Mouse (Mus musculus) layer of hippocampus, postnatal 36 days (tissue): ENCODE data around the gene Gbe1. TPM values are rescaled to one million over a fixed set of nuclear protein-coding genes. Genes with fewer than 3 reads are reported as not detected.
A peak's percentile ranks its signal among the peaks of the same experiment; 100 is the strongest.

Experiments
- DNase-seq, 2 experiments: peaks; one replicate each; pipeline ENCODE4 v3.0.0; 2022
- total RNA-seq, 2 experiments: library from RNA; stranded (reverse); gene quantifications; 2 replicates each; pipeline ENCODE4 v1.2.3; 2021

The Gbe1 gene
- total RNA-seq, 2 experiments from 2014 or later = 5.9 to 7.9 TPM

DNA sequence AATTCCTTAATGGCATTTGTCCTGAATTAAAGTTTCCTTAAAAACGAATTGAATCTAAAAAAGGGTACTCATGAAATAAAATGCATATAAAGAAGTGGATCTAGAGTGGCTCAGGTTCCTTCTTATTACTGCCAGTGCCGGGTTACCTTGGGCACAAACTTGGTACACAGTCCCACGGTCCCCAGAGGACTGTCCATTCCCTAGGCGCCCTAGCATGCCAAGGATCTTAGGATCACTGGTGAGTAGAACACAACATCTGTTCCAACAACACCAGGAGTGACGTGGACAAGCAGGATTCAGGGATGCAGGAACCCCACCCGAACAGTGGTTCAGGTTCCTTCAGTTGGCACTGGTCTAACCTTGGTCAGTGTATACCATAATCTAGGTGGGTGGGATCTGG is 44.6 kb downstream of the Gbe1 start:
- DNase-seq = no peak

DNA sequence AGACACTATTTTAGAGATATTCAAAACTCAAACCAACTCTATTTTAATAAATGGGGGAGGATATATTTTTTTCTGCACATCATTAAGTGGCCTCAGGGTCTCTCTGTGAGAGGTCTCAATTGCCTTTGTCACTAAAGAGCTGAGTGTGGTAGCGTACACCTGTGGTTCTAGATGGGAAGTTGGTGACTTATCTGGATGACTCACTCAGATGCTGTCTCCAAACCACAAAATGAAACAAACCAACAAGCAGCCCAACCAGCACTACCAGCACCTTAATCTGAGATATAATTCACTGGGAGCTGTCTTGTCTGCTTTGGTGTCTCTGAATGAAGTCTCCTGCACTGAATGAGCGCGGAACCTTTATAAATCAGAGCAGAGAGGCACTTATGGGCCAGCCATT is 51.5 kb downstream of the Gbe1 start:
- no peak for DNase-seq

- DNase-seq = no peak
These were observed 67.3 kb downstream of the Gbe1 start for GRCm38 (mm10) chr16:70381045-70381444.

GRCm38 (mm10) chr16:70385494-70385893 is 71.7 kb downstream of the Gbe1 start:
- no peak for DNase-seq

DNA sequence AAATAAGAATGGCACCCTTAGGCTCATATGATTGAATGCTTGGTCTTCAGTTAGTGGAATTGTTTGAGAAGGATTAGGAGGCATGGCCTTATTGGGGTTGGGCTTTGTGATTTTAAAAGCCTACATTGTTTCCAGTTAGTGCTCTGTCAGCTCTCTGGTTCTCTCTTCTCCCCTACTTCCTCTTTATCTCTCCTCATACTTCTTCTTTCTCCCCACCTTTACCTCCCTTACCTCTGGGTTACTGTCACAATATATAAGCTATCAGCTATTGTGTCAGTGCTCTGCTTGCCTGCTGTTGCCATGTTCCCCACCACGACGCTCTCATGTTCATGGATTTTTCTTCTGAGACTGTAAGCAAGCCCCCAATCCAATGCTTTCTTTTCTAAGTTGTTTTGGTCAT is 73.6 kb downstream of the Gbe1 start:
- no peak for DNase-seq

DNA sequence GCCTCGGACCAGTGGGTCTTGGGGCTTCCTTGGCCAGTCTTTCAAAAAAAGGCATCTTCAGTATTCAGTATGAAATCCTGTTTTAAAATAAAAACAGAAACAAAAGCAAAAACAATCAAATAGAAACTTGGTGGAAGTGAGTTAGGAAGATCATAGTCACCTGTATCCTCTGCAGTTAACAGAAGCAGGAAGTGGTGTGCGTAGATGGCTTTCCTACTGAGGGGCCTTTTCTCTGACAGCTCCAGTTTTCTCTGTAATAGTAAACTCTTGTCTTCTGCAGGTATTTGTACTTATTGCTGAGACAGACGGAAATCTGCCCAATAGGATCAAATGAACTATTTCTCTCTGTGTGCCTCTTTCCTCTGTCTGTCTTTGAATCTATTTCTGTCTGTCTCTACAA is 81.5 kb downstream of the Gbe1 start:
- DNase-seq = no peak

DNA sequence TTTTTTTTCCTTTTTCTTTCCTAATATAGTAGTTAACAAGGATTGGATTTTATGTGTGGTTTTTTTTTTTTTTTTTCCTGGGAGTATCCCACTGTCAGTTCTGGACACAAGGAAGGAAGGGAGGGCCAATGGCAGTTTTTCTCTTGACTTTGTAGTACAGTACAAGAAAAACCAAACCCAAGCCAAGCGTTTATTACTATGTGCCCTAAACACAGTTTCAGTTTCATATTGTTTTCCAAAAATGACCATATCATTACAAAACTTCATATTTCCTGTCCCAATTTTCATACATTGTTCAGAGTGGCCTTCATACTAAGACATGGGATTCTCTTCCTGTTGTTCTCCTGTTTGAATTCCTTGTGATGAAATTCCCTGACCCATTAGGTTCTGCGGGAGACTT is 94.0 kb downstream of the Gbe1 start:
- no peak for DNase-seq

GRCm38 (mm10) chr16:70421077-70421476 is 107.3 kb downstream of the Gbe1 start:
- no peak for DNase-seq

DNA sequence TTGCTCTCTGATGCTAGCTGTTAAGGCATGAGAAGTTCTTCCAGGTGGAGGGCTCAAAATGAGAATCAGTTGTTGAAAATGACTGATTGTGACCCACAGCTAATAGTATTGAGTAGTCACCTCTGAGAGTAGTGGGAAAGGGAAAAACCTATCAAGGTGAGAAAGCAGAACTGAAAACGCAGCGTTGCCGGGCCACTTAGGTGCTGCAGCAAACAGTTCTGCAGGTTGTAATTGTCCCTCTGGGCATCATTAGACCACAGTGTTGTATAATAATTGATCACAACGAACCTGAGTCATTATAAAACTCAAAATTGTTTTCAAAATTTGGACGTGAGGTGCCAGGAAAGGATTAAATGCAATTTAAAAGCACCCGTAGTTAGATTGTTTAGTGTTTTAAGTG is 135.8 kb downstream of the Gbe1 start:
- DNase-seq = no peak

DNA sequence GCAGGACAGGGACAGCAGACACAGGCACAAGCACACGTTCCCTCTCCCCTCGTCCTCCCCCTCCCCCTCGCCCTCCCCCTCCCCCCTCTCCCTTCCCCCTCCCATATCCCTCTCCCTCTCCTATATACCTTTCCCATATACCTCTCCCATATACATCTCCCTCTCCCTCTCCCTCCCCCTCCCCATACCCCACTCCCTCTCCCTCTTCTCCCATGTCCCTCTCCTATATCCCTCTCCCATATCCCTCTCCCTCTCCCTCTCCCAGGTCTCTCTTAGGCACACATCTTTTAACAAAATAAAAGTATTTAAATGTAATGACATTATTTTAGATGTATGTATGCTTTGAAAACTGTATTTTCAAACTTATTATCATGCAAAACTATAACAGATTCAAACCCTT is 161.8 kb downstream of the Gbe1 start:
- DNase-seq = no peak

- no peak for DNase-seq
These were observed 162.4 kb downstream of the Gbe1 start for GRCm38 (mm10) chr16:70476161-70476560.

DNA sequence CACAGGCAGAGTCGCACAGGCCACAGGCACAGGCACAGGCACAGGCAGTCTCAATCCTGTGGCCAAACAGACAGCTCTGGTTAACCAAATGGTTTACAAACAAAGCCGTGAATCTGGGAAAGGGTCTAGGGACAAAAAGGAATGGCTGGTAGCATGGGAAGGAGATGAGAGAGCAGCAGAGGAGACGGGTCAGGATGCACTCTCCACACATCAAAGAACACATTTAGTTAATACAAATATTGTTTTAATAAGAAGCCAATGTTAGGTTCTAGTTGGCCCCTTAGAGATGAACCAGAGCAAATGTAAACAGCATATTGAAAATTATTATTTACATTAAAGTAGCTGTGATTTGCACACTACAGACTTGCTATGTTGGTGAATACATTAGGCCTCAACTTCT is 166.7 kb downstream of the Gbe1 start:
- DNase-seq = no peak

DNA sequence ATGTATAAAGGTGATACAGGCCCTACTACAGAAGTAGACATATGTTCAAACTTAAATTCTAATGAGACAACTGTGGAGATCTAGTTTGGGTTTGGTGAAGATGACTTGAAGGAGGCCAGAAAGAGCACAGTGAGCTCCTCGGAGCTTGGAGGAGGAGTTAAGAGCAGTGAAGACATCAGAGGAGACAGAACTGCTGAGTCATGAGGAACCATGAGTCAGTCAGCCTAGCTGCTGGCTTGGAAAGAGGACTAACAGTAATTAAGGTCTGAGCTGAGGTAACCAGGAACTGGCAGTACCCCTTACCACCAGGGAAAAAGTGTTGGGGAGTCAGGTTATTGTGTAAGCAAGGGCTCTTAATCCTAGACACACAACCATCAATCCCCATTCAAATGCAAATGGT is 192.7 kb downstream of the Gbe1 start:
- no peak for DNase-seq

DNA sequence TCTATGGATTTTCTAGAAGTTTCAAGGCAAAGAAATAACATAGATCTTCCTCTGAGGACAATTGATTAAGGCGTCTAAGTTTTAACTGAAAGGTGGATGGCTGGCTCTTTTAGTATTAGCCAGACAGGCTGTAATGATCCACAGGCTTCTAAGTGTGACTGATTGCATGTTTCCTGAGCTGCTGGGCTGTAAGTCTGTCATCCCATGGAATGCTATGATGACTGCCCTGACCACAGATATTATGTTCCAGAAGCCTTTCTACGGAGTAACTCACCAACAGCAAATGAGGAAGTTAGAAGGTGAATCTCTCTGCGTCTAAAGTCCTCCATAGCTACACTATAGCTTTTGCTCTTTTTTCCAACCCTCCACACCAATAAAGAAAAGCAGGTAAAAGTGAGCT is 197.2 kb downstream of the Gbe1 start:
- DNase-seq = no peak

DNA sequence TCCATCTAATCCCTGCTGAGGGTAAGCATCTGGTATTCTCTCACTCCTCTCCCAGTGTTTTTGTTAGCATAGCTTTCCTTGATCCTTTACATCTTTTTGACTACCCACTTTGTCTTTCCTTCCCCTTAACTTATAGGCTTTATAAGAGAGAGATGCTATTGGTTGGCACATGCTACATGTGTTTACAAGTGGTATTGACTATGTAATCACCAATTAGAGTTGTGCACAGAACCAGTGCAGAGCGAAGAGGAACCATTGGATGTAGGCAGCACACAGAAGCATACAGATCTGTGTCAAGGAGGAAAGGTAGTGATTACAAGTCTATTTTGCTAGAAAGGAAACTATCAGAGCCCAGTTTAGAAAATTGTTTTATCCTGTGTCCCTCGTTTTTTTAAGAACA is 209.1 kb downstream of the Gbe1 start:
- DNase-seq = no peak

- DNase-seq = no peak
These were observed 209.8 kb downstream of the Gbe1 start for GRCm38 (mm10) chr16:70523566-70523965.

- no peak for DNase-seq
These were observed 210.5 kb downstream of the Gbe1 start for GRCm38 (mm10) chr16:70524273-70524672.

DNA sequence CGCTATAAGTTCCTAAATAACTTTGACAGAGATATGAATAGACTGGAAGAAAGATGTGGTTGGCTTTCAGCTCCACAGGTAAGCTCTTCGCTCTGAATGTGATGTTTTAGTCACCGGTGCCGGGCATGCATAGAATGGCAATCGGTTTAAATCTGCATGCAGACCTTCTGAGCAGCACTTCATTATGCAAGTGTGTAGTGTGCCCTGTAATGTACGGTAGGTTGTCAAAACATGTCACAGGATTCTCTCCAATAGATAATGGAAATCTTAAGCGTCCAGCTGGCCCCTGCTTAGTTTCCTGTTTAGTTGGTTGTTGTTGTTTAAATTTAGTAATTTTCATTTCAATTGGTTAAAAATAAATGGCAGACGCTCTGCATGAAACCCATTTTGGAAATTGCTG is 213.5 kb downstream of the Gbe1 start:
- DNase-seq = no peak

DNA sequence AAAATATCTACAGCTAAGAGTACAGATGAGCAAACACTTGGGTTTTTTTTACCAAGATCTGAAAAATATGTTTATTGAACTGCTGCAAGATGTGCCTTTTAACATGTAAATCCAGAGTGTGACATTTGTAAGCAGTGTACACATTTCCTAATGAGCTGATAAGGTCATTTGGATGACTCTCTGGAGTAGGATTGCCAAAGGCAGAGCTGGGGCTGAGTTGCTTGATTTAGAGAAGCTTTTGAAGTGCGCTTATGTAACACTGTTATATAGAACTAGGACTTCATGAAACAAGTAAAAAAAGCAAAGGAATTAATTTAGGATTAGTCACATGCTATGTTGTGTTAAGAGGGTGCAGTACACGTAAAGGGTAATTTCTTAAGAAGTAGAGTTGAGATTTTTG is 221.5 kb downstream of the Gbe1 start:
- DNase-seq = no peak

DNA sequence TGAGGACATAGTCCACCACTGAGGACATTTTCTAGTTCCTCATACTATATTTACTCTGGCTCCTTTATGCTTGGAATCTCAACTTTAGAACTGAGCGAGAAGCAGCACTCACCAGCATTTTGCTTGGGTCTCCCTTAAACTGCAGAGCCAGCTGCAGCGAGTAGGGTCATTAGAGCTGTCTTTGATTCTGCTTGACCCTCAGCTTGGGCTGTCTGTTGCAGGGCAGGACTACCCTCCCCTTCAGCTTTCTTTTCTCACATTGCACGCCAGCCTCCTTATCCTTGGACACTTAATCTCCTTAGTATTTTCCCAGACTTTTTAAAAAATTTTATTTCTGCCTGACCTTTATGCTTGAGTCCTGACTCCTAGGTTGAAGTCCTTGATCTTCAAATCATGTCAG is 237.1 kb downstream of the Gbe1 start:
- DNase-seq = no peak

- no peak for DNase-seq
These were observed 248.0 kb downstream of the Gbe1 start for GRCm38 (mm10) chr16:70561635-70562348.

DNA sequence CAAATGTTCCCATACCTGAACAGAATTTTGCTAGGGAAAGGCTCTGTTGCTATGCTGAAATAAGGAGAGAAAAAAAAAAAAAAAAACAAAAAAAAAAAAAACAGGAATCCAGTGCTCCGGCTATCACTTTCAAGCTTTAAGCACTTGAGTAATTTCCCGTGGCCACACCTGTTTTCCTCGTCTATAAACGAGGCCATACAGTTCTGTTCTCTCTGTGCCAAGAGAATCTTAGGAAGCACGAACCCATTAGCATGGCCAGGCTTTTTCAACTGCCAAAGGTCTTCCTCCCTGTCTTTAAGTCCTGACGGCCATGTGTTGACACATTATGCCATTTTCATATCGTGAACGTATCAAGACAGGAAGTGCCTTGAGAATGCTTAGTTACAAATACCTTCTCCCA is 248.8 kb downstream of the Gbe1 start:
- no peak for DNase-seq

GRCm38 (mm10) chr16:70563456-70563855 is 249.7 kb downstream of the Gbe1 start:
- DNase-seq = no peak

GRCm38 (mm10) chr16:70568341-70569265 is 254.9 kb downstream of the Gbe1 start:
- peak; percentile 9 to 35 for DNase-seq
